Mouse (Mus musculus) testis, adult 2 months (tissue): ENCODE data around the gene Kcnc1.

ENCODE experiments used
- CTCF ChIP-seq: fragments of 200-500 bp; IDR thresholded peaks from 2 replicates; pipeline ENCODE4 v1.5.1; 2012; ENCODE audit warnings: low read depth, mild to moderate bottlenecking, inconsistent platforms, low read length, moderate library complexity; ENCODE audit not compliant: control insufficient read depth, insufficient read depth, insufficient replicate concordance
- POLR2A ChIP-seq: fragments of 200-500 bp; IDR thresholded peaks from 2 replicates; pipeline ENCODE4 v1.6.1; 2012; ENCODE audit warnings: low read depth, mild to moderate bottlenecking, inconsistent platforms, low read length, moderate library complexity; ENCODE audit not compliant: control insufficient read depth

- no peak for TF ChIP-seq CTCF
- TF ChIP-seq POLR2A, result no peak
Measured at GRCm38 (mm10) chr7:46422052-46422763, 25.9 kb downstream of the Kcnc1 start.
